Mouse (Mus musculus) cerebellum, adult 2 months (tissue): ENCODE results near the gene Gm49403.

ENCODE experiments used
- CTCF ChIP-seq: fragments of 200-500 bp; IDR thresholded peaks from 2 replicates; pipeline ENCODE4 v1.5.1; 2011; ENCODE audit warnings: low read depth, mild to moderate bottlenecking, control low read depth, low read length, moderate library complexity, borderline replicate concordance; ENCODE audit not compliant: insufficient read depth
- POLR2A ChIP-seq: fragments of 200-500 bp; IDR thresholded peaks from 2 replicates; pipeline ENCODE4 v1.6.1; 2011; ENCODE audit warnings: low read length, control low read depth, borderline replicate concordance; ENCODE audit not compliant: insufficient read depth

DNA sequence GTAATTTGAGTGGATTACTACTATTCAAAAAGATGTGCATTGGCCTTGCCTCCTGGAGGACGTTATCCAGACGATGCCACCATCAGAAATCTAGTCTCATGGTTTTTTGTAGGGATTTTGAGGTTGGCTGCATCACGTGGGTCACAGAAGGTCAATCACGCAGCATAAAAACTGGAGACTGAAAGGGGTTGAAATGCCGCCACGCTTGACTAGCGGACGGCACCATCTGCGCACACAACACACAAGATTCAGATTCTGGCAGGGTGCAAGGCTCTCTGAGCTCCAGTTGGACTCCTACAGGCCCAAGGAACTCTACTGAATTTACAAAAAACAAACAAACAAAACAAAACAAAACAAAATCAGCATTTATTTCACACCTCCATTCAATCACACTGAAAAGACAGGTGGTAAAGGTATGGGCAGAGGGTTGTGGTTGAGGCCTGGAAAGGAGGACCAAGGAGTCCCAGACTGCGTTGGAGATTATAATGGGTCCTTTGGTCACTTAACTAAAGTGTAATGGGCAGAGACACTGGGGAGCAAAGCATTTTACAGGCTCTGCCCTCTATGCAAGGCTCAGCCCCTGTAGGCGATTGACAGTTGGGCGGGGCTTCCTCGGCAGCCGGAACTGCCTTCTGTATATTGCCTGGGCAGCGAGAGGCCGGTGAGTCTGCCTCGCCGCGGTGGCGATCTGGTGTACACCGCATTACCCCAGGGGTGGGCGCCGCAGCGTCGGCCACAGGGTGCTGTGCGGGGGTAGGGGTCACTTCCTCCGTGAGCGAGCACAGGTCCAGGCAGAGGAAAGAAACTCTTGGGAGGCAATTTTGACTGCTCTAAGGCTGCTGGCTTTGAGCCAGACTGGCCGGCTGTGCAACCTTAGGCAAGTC lies 43.6 kb upstream of the Gm49403 start:
- no peak for TF ChIP-seq CTCF
- TF ChIP-seq POLR2A, result peak; percentile 45; the same call in 1 of the 2 replicates
